Mouse (Mus musculus) neural tube, embryonic 15.5 days (tissue): Measurements from ENCODE around the gene Rsu1. TPM values are rescaled to one million over a fixed set of nuclear protein-coding genes. Genes with fewer than 3 reads are reported as not detected.

Experiments
- ATAC-seq: fragments of 200-750 bp; cut with Nextera tagmentation; 2 replicates; pipeline ENCODE4 v1.8.0; 2017; ENCODE audit warnings: mild to moderate bottlenecking, moderate TSS enrichment, moderate library complexity; ENCODE audit not compliant: low FRiP score
- H3K27ac ChIP-seq: fragments of 300-500 bp; sonication (generic); replicated peaks from 2 replicates; pipeline ENCODE4 v1.5.1; 2015; ENCODE audit warnings: mild to moderate bottlenecking, inconsistent platforms
- H3K27me3 ChIP-seq: fragments of 300-500 bp; sonication (generic); replicated peaks from 2 replicates; pipeline ENCODE4 v1.6.1; 2015; ENCODE audit warnings: inconsistent platforms
- H3K36me3 ChIP-seq: fragments of 300-500 bp; sonication (generic); 2 replicates; pipeline ENCODE4 v1.6.1; 2015; ENCODE audit warnings: inconsistent platforms
- H3K4me1 ChIP-seq: fragments of 300-500 bp; sonication (generic); 2 replicates; pipeline ENCODE4 v1.6.1; 2015; ENCODE audit warnings: inconsistent platforms
- H3K4me2 ChIP-seq: fragments of 300-500 bp; sonication (generic); 2 replicates; pipeline ENCODE4 v1.6.1; 2015; ENCODE audit warnings: inconsistent platforms, mild to moderate bottlenecking, moderate library complexity
- H3K4me3 ChIP-seq: fragments of 300-500 bp; sonication (generic); replicated peaks from 2 replicates; pipeline ENCODE4 v1.5.1; 2015; ENCODE audit warnings: mild to moderate bottlenecking, inconsistent platforms
- H3K9ac ChIP-seq: fragments of 300-500 bp; sonication (generic); replicated peaks from 2 replicates; pipeline ENCODE4 v1.6.1; 2015; ENCODE audit warnings: mild to moderate bottlenecking, inconsistent platforms
- H3K9me3 ChIP-seq: fragments of 300-500 bp; sonication (generic); replicated peaks from 2 replicates; pipeline ENCODE4 v1.6.1; 2016; ENCODE audit warnings: inconsistent platforms
- WGBS: fragments of 180-500 bp; shearing (Covaris S2); methylation state at CpG from one replicate; pipeline ENCODE4 v1.1.7; 2015; ENCODE audit warnings: mixed read lengths; 5-methylcytosine and 5-hydroxymethylcytosine counted together
- polyA plus RNA-seq: library from polyadenylated mRNA; unstranded; fragments of >200 nt; fragmentation: Nextera tagmentation; extraction: Ambion mirVana; gene quantifications from 2 replicates; pipeline ENCODE4 v1.2.1, GENCODE M21; 2015

Rsu1 gene
- polyA plus RNA-seq, 1 experiment from 2014 or later, result 78.5 TPM

- no peak overlapping the region for H3K4me3 ChIP-seq
- H3K9ac ChIP-seq, result no peak overlapping the region
- no peak overlapping the region for H3K27ac ChIP-seq
- H3K4me1 ChIP-seq, result no peaks in the 10 kb centered on the region
- H3K27me3 ChIP-seq, result no peaks in the 10 kb centered on the region
- H3K4me2 ChIP-seq, result no peak overlapping the region
- H3K9me3 ChIP-seq, result no peaks in the 10 kb centered on the region
- 57% methylated on average over 6 of the region's 6 CpGs for WGBS
- ATAC-seq, result peak; percentile 61; the same call in 1 of the 2 replicates
- H3K36me3 ChIP-seq, result no peaks in the 10 kb centered on the region
These were observed 126.0 kb downstream of the Rsu1 start for GRCm38 (mm10) chr2:13145245-13145644.

DNA sequence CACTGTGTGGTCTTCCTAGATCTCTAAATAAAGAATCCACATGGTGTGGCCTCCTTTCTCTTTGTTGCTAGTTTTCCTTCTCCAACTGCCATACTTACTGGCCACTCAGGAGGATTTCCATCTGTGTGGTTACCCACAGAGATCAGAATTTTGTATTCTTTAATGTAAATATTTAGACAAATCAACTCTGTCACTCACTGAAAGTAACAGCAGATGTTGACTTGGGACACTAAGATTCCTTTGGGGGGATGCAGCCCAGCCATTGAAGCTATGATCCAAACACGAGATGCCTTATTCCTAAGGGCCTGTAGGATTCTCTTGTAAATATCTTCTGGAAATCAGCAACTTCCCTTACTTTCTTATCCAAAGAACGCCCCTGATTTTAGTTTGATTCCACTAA, 136.3 kb downstream of the Rsu1 start:
- Histone ChIP-seq H3K4me3 (no peak overlapping the region), H3K9me3 (no peaks in the 10 kb centered on the region), H3K27me3 (no peaks in the 10 kb centered on the region), H3K9ac (no peak overlapping the region), H3K4me2 (no peak overlapping the region), H3K4me1 (peaks cover 7% of the 10 kb centered on the region), H3K36me3 (no peaks in the 10 kb centered on the region), H3K27ac (no peak overlapping the region)
- 84% methylated on average over 2 of the region's 2 CpGs for WGBS
- no peak for ATAC-seq

DNA sequence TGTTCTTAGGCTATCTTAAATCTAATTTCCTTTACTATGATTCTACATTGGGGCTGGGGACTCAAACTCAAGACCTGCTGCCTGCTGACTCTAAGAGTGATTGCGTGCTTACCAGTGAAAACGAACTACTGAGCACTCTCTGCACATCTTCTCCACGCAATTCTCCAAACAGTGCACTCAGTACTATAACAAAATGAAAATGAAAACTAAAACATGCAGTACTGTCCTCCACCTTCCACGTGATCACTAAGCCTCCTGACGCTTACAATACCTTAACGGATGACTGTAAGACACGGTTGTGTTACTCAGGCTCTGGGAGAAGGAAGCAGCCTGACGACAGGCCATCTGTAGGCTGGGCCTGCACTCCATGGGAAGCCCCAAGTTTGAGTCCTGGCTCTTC, 138.4 kb downstream of the Rsu1 start:
- H3K4me3 ChIP-seq, result no peak overlapping the region
- H3K4me1 ChIP-seq, result peaks cover 14% of the 10 kb centered on the region
- H3K36me3 ChIP-seq, result no peaks in the 10 kb centered on the region
- no peak overlapping the region for H3K27ac ChIP-seq
- no peak for ATAC-seq
- no peak overlapping the region for H3K4me2 ChIP-seq
- H3K27me3 ChIP-seq, result no peaks in the 10 kb centered on the region
- 88% methylated on average over 8 of the region's 8 CpGs for WGBS
- H3K9me3 ChIP-seq, result no peaks in the 10 kb centered on the region
- no peak overlapping the region for H3K9ac ChIP-seq

GRCm38 (mm10) chr2:13132406-13132805, 138.8 kb downstream of the Rsu1 start:
- no peak for ATAC-seq
- peaks cover 14% of the 10 kb centered on the region for H3K4me1 ChIP-seq
- H3K36me3 ChIP-seq, result no peaks in the 10 kb centered on the region
- WGBS, result 87% methylated on average over 8 of the region's 8 CpGs
- no peak overlapping the region for H3K4me2 ChIP-seq
- H3K27me3 ChIP-seq, result no peaks in the 10 kb centered on the region
- no peak overlapping the region for H3K27ac ChIP-seq
- H3K4me3 ChIP-seq, result no peak overlapping the region
- no peak overlapping the region for H3K9ac ChIP-seq
- H3K9me3 ChIP-seq, result no peaks in the 10 kb centered on the region

DNA sequence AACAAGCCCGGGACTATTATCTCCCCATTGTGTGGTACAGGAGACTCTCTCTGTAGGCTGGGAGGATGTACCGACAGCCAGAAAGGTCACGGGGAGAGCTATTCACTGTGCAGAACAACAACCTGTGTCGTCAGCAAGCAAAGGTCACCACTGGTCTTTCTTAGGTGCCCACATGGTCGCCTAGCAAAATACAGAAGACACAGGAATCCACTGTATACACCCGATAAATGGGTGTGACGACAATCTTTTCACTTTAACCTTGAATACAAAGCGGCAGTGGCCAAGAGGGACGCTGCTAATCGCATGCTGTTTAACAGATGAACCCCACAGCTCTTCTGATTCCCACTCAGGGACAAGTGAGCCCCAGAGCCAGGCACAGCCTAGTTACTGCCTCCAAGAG, 141.4 kb downstream of the Rsu1 start:
- peak overlapping the region; percentile 25 for H3K4me3 ChIP-seq
- 0 out of 2 replicates have a peak overlapping the region, but pooled peaks have one; percentile 28 for H3K27ac ChIP-seq
- H3K9me3 ChIP-seq, result no peaks in the 10 kb centered on the region
- no peaks in the 10 kb centered on the region for H3K27me3 ChIP-seq
- ATAC-seq, result peak; percentile 77
- H3K4me1 ChIP-seq, result peaks cover 14% of the 10 kb centered on the region
- 0 out of 2 replicates have a peak overlapping the region, but pooled peaks have one; percentile 26 for H3K9ac ChIP-seq
- H3K4me2 ChIP-seq, result peak overlapping the region; percentile 53
- WGBS, result 18% methylated on average over 10 of the region's 10 CpGs
- no peaks in the 10 kb centered on the region for H3K36me3 ChIP-seq

- Histone ChIP-seq H3K36me3 (no peaks in the 10 kb centered on the region), H3K4me3 (peak overlapping the region; percentile 25), H3K4me1 (peaks cover 14% of the 10 kb centered on the region), H3K27me3 (no peaks in the 10 kb centered on the region), H3K4me2 (peak overlapping the region; percentile 53), H3K9ac (0 out of 2 replicates have a peak overlapping the region, but pooled peaks have one; percentile 26), H3K27ac (0 out of 2 replicates have a peak overlapping the region, but pooled peaks have one; percentile 28), H3K9me3 (no peaks in the 10 kb centered on the region)
- WGBS, result 12% methylated on average over 10 of the region's 10 CpGs
- peak; percentile 80 for ATAC-seq
These were observed 141.9 kb downstream of the Rsu1 start for GRCm38 (mm10) chr2:13129337-13129736.

DNA sequence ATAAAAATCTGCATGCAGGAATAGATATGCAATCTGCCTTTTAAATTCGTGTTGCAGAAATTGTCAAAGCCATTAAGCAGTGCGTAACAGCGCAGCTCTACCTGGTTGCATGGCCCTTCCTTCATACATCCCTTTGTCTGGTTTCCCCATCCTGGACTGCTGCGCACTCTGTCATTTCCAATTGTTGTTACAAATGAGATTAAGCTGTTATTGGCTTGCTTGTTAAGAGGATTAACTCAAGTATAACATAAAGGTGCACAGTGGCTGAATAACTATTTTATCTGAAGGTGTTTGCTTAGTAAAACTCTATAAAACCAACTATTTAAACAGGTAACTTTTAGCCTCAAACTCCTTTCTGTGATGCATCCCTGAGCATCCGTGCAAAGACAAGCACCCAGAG, 150.8 kb downstream of the Rsu1 start:
- Histone ChIP-seq H3K9me3 (no peaks in the 10 kb centered on the region), H3K27ac (no peak overlapping the region), H3K36me3 (no peaks in the 10 kb centered on the region), H3K27me3 (no peaks in the 10 kb centered on the region), H3K4me3 (no peak overlapping the region), H3K4me2 (no peak overlapping the region), H3K9ac (no peak overlapping the region), H3K4me1 (no peaks in the 10 kb centered on the region)
- WGBS, result 89% methylated on average over 5 of the region's 5 CpGs
- no peak for ATAC-seq

DNA sequence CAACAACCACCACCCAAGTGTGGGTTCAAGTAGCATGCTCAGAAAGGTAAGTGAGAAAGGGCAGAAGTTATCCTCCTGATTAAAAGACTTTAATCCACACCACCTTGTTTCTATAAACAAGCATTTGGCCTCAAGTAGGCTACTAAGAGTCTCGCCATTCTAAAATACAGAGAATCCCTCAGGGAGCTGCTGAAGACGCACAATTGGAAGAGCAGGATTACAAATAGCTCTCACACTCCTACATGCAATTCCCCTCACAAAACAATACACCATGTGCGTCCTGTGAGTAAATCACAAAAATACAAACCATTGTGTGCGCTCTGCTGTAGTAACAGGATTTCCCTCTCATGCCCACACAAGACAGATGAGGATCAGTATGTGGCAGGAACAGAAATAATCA, 153.3 kb downstream of the Rsu1 start:
- no peaks in the 10 kb centered on the region for H3K9me3 ChIP-seq
- H3K27me3 ChIP-seq, result no peaks in the 10 kb centered on the region
- no peak overlapping the region for H3K4me2 ChIP-seq
- no peak for ATAC-seq
- 53% methylated on average over 4 of the region's 4 CpGs for WGBS
- H3K9ac ChIP-seq, result no peak overlapping the region
- H3K4me1 ChIP-seq, result no peaks in the 10 kb centered on the region
- no peak overlapping the region for H3K27ac ChIP-seq
- H3K36me3 ChIP-seq, result no peaks in the 10 kb centered on the region
- no peak overlapping the region for H3K4me3 ChIP-seq

DNA sequence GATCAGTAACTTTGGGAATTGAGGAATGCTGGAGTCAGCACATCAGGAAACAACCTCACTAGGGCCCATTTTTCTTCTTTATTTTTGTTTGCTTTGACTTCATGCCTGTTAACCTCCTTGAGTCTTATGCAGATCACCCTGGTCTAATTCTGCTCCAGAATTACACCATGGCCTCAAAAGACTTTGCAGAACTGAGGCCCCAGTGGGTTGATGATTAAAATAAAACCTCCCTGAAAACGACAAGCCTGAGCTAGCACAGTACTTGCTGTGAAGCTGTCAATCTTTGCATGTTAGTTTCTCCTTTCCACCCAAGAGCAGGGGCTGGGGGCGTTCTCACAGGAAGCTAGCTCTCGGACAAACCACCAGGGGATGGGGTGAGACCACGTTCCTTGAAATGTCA, 164.7 kb downstream of the Rsu1 start:
- no peaks in the 10 kb centered on the region for H3K27me3 ChIP-seq
- no peak for ATAC-seq
- peaks cover 5% of the 10 kb centered on the region; the same call in 1 of the 2 replicates for H3K4me1 ChIP-seq
- H3K4me2 ChIP-seq, result no peak overlapping the region
- H3K9me3 ChIP-seq, result no peaks in the 10 kb centered on the region
- H3K36me3 ChIP-seq, result no peaks in the 10 kb centered on the region
- 33% methylated on average over 4 of the region's 4 CpGs for WGBS
- no peak overlapping the region for H3K9ac ChIP-seq
- H3K4me3 ChIP-seq, result no peak overlapping the region
- H3K27ac ChIP-seq, result no peak overlapping the region

- H3K9me3 ChIP-seq, result no peaks in the 10 kb centered on the region
- H3K4me3 ChIP-seq, result no peak overlapping the region
- H3K27me3 ChIP-seq, result no peaks in the 10 kb centered on the region
- no peak overlapping the region for H3K4me2 ChIP-seq
- WGBS, result 52% methylated on average over 2 of the region's 2 CpGs
- peaks cover 5% of the 10 kb centered on the region; the same call in 1 of the 2 replicates for H3K4me1 ChIP-seq
- ATAC-seq, result no peak
- H3K36me3 ChIP-seq, result no peaks in the 10 kb centered on the region
- no peak overlapping the region for H3K9ac ChIP-seq
- H3K27ac ChIP-seq, result no peak overlapping the region
These were observed 166.8 kb downstream of the Rsu1 start for GRCm38 (mm10) chr2:13104388-13104787.

DNA sequence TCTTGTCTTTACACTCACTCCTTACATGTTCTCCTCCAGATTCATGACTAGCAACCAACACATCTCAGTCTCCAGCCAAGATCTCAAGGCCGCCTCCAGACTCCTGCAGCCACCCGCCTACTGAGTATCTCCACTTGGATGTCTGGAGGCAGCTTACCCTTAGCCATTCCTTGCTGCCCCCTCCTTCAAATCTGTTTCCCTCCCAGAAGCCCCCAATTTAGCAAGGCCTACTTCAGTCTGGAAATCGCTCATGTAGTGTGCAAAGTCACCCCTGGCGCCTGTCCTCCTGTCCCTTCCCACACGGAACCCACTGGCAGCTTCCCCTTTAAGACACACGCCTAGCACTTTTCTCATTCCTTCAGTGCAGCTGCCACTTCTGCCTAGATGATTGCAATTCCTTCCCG, 167.4 kb downstream of the Rsu1 start:
- no peaks in the 10 kb centered on the region for H3K36me3 ChIP-seq
- H3K27me3 ChIP-seq, result no peaks in the 10 kb centered on the region
- peaks cover 5% of the 10 kb centered on the region; the same call in 1 of the 2 replicates for H3K4me1 ChIP-seq
- WGBS, result 82% methylated on average over 7 of the region's 7 CpGs
- H3K4me3 ChIP-seq, result no peak overlapping the region
- H3K4me2 ChIP-seq, result no peak overlapping the region
- no peaks in the 10 kb centered on the region for H3K9me3 ChIP-seq
- no peak for ATAC-seq
- H3K27ac ChIP-seq, result no peak overlapping the region
- H3K9ac ChIP-seq, result no peak overlapping the region

GRCm38 (mm10) chr2:13094045-13094444, 177.2 kb downstream of the Rsu1 start:
- 93% methylated on average over 5 of the region's 5 CpGs for WGBS
- no peak overlapping the region for H3K4me3 ChIP-seq
- no peaks in the 10 kb centered on the region for H3K4me1 ChIP-seq
- no peaks in the 10 kb centered on the region for H3K27me3 ChIP-seq
- no peak overlapping the region for H3K4me2 ChIP-seq
- ATAC-seq, result no peak
- H3K36me3 ChIP-seq, result no peaks in the 10 kb centered on the region
- no peak overlapping the region for H3K9ac ChIP-seq
- no peaks in the 10 kb centered on the region for H3K9me3 ChIP-seq
- H3K27ac ChIP-seq, result no peak overlapping the region

DNA sequence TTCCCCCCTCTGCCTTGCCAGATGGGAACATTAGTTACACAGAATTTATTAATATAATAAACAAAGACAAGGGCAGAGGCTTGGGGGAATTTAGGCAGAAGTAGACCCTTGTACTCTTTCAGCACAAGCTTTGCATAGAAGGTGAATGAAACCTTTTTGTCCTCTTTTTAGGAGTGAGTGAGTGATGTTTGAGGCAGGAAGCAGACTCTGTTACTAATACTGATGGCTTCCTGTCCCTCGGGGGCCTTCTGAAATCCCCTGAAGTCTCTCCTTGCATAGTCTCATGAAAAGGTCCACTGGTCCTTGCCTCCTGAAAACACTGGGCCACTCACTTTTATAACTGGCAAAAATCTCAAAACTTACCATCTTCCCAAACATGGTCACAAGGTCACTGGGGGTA, 177.6 kb downstream of the Rsu1 start:
- Histone ChIP-seq H3K9me3 (no peaks in the 10 kb centered on the region), H3K27me3 (no peaks in the 10 kb centered on the region), H3K9ac (no peak overlapping the region), H3K4me3 (no peak overlapping the region), H3K27ac (no peak overlapping the region), H3K36me3 (no peaks in the 10 kb centered on the region), H3K4me2 (no peak overlapping the region), H3K4me1 (no peaks in the 10 kb centered on the region)
- WGBS, result 80% methylated on average over 1 of the region's 1 CpGs
- ATAC-seq, result no peak
